Mouse (Mus musculus): ENCODE measurements around the gene Zbtb9. TPM values are rescaled to one million over a fixed set of nuclear protein-coding genes. Genes with fewer than 3 reads are reported as not detected.
"Not testable (repeated sequence)": the region's sequence is repeated elsewhere in the genome, so short reads cannot be mapped to it uniquely, and the experiment has no call there.

The Zbtb9 gene
- polyA plus RNA-seq, 1 experiment from 2014 or later = 9.8 TPM

GRCm38 (mm10) chr17:26972107-26972506, 860 bp upstream of the Zbtb9 start:
- ATAC-seq (replicated peaks; ENCODE audit: low FRiP score, low TSS enrichment, low read depth) = no peak
- Histone ChIP-seq H3K9ac (ENCODE audit: low read length) (peak overlapping the region; percentile 74), H3K9me3 (ENCODE audit: control insufficient read depth, low read length) (no peaks in the 10 kb centered on the region), H3K27me3 (replicated peaks; ENCODE audit: control insufficient read depth, insufficient read depth, low read length) (no peaks in the 10 kb centered on the region), H3K27ac (ENCODE audit: low read depth) (peak overlapping the region; percentile 86; the same call in 1 of the 2 replicates), H3K36me3 (ENCODE audit: control insufficient read depth, insufficient read depth, low read length) (peaks cover 37% of the 10 kb centered on the region), H3K4me1 (replicated peaks; ENCODE audit: control insufficient read depth, insufficient read depth, low read length) (peaks cover 20% of the 10 kb centered on the region), H3K4me2 (ENCODE audit: low read length) (peak overlapping the region; percentile 94), H3K4me3 (ENCODE audit: low read depth, low read length) (peak overlapping the region; percentile 87)
- no peak for DNase-seq (ENCODE audit: low spot score)
- WGBS = 0% methylated on average over 3 of the region's 3 CpGs

- Histone ChIP-seq H3K9ac (ENCODE audit: low read length) (no peak overlapping the region; the same call in 1 of the 2 replicates), H3K4me1 (replicated peaks; ENCODE audit: control insufficient read depth, insufficient read depth, low read length) (peaks cover 20% of the 10 kb centered on the region), H3K4me2 (ENCODE audit: low read length) (no peak overlapping the region), H3K27me3 (replicated peaks; ENCODE audit: control insufficient read depth, insufficient read depth, low read length) (no peaks in the 10 kb centered on the region), H3K9me3 (ENCODE audit: control insufficient read depth, low read length) (no peaks in the 10 kb centered on the region), H3K36me3 (ENCODE audit: control insufficient read depth, insufficient read depth, low read length) (peaks cover 52% of the 10 kb centered on the region), H3K4me3 (ENCODE audit: low read depth, low read length) (no peak overlapping the region), H3K27ac (ENCODE audit: low read depth) (no peak overlapping the region)
- no peak for ATAC-seq (replicated peaks; ENCODE audit: low FRiP score, low TSS enrichment, low read depth)
- no peak for DNase-seq (ENCODE audit: low spot score)
- 88% methylated on average over 15 of the region's 15 CpGs for WGBS
These were observed 1.6 kb downstream of the Zbtb9 start for GRCm38 (mm10) chr17:26974547-26974946.

DNA sequence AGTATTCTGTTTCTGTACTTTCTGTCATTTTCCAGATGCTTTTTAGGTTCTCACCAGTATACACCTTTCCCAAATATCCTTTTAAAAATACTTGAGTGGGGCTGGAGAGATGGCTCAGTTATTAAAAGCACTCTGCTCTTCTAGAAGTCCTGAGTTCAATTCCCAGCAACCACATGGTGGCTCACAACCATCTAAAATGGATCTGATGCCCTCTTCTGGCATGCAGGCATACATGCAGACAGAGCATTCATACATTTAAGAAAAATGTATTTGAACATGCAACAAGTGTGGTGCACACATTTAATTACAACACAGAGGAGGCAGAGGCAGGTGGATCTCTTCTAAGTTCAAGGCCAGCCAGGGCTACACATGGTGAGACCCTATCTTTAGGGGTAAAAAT, 2.4 kb downstream of the Zbtb9 start:
- peaks cover 52% of the 10 kb centered on the region for H3K36me3 ChIP-seq (ENCODE audit: control insufficient read depth, insufficient read depth, low read length)
- H3K4me1 ChIP-seq (replicated peaks; ENCODE audit: control insufficient read depth, insufficient read depth, low read length) = peaks cover 20% of the 10 kb centered on the region
- H3K4me2 ChIP-seq (ENCODE audit: low read length) = no peak overlapping the region
- H3K27ac ChIP-seq (ENCODE audit: low read depth) = no peak overlapping the region
- no peak overlapping the region for H3K4me3 ChIP-seq (ENCODE audit: low read depth, low read length)
- DNase-seq (ENCODE audit: low spot score) (no peak), ATAC-seq (replicated peaks; ENCODE audit: low FRiP score, low TSS enrichment, low read depth) (no peak)
- H3K9ac ChIP-seq (ENCODE audit: low read length) = no peak overlapping the region
- H3K9me3 ChIP-seq (ENCODE audit: control insufficient read depth, low read length) = no peaks in the 10 kb centered on the region
- H3K27me3 ChIP-seq (replicated peaks; ENCODE audit: control insufficient read depth, insufficient read depth, low read length) = no peaks in the 10 kb centered on the region

- H3K4me2 ChIP-seq (ENCODE audit: low read length); DNase-seq (ENCODE audit: low spot score); H3K9me3 ChIP-seq (ENCODE audit: control insufficient read depth, low read length); H3K27ac ChIP-seq (ENCODE audit: low read depth); H3K4me3 ChIP-seq (ENCODE audit: low read depth, low read length); H3K9ac ChIP-seq (ENCODE audit: low read length); H3K27me3 ChIP-seq (replicated peaks; ENCODE audit: control insufficient read depth, insufficient read depth, low read length); ATAC-seq (replicated peaks; ENCODE audit: low FRiP score, low TSS enrichment, low read depth): not testable (repeated sequence)
- 88% methylated on average over 6 of the region's 6 CpGs for WGBS
- H3K4me1 ChIP-seq (replicated peaks; ENCODE audit: control insufficient read depth, insufficient read depth, low read length) = peaks cover 11% of the 10 kb centered on the region
- H3K36me3 ChIP-seq (ENCODE audit: control insufficient read depth, insufficient read depth, low read length) = peaks cover 49% of the 10 kb centered on the region
These were observed 4.4 kb downstream of the Zbtb9 start for GRCm38 (mm10) chr17:26977354-26977753.

DNA sequence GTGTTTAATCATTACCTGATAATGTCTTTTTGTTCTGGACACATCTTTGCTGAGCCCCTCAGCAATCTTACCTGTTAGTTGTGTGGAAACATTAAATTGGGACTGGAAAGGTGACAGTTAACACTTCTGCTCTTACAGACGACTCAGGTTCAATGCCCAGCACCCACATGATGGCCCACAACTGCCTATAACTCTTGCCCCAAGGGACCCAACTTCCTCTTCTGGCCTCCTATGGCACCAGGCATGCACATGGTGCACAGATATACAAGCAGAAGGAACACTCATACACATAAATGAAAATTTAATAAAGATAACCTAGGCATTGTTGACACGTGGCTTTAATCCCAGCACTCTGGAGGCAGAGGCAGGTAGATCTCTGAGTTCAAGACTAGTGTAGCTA, 6.5 kb downstream of the Zbtb9 start:
- no peaks in the 10 kb centered on the region for H3K9me3 ChIP-seq (ENCODE audit: control insufficient read depth, low read length)
- H3K4me3 ChIP-seq (ENCODE audit: low read depth, low read length) = no peak overlapping the region
- peaks cover 2% of the 10 kb centered on the region; the same call in 1 of the 2 replicates for H3K4me1 ChIP-seq (replicated peaks; ENCODE audit: control insufficient read depth, insufficient read depth, low read length)
- DNase-seq (ENCODE audit: low spot score) (no peak), ATAC-seq (replicated peaks; ENCODE audit: low FRiP score, low TSS enrichment, low read depth) (no peak)
- H3K9ac ChIP-seq (ENCODE audit: low read length) = no peak overlapping the region
- H3K27me3 ChIP-seq (replicated peaks; ENCODE audit: control insufficient read depth, insufficient read depth, low read length) = no peaks in the 10 kb centered on the region
- peaks cover 49% of the 10 kb centered on the region for H3K36me3 ChIP-seq (ENCODE audit: control insufficient read depth, insufficient read depth, low read length)
- WGBS = 78% methylated on average over 2 of the region's 2 CpGs
- no peak overlapping the region for H3K27ac ChIP-seq (ENCODE audit: low read depth)
- no peak overlapping the region for H3K4me2 ChIP-seq (ENCODE audit: low read length)

DNA sequence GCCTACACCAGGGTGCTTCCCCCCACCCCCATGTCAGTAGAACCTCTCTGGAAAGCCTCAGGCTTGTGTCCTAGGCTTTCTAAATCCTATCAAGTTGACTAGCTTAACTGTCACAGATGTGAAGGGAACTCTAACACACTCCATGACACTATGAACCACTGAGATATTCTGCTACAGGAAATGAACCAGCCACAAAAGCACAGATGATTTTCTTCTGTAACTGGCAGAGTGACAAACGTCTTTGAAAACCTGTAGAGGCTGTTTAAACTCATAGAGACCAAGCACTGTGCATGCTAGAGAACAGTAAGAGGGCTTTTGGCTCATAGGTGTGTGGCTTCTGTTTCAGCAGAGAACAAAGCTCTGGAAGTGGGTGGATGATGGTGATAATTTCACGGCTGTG, 8.1 kb downstream of the Zbtb9 start:
- 61% methylated on average over 2 of the region's 2 CpGs for WGBS
- H3K36me3 ChIP-seq (ENCODE audit: control insufficient read depth, insufficient read depth, low read length) = peaks cover 33% of the 10 kb centered on the region
- no peaks in the 10 kb centered on the region for H3K27me3 ChIP-seq (replicated peaks; ENCODE audit: control insufficient read depth, insufficient read depth, low read length)
- no peak overlapping the region for H3K9ac ChIP-seq (ENCODE audit: low read length)
- DNase-seq (ENCODE audit: low spot score) (no peak), ATAC-seq (replicated peaks; ENCODE audit: low FRiP score, low TSS enrichment, low read depth) (no peak)
- H3K4me2 ChIP-seq (ENCODE audit: low read length) = no peak overlapping the region
- H3K4me1 ChIP-seq (replicated peaks; ENCODE audit: control insufficient read depth, insufficient read depth, low read length) = no peaks in the 10 kb centered on the region; the same call in 1 of the 2 replicates
- no peak overlapping the region for H3K27ac ChIP-seq (ENCODE audit: low read depth)
- H3K4me3 ChIP-seq (ENCODE audit: low read depth, low read length) = no peak overlapping the region
- H3K9me3 ChIP-seq (ENCODE audit: control insufficient read depth, low read length) = no peaks in the 10 kb centered on the region

- Histone ChIP-seq H3K9ac (ENCODE audit: low read length) (no peak overlapping the region), H3K36me3 (ENCODE audit: control insufficient read depth, insufficient read depth, low read length) (peaks cover 11% of the 10 kb centered on the region), H3K4me2 (ENCODE audit: low read length) (no peak overlapping the region), H3K27ac (ENCODE audit: low read depth) (no peak overlapping the region), H3K27me3 (replicated peaks; ENCODE audit: control insufficient read depth, insufficient read depth, low read length) (no peaks in the 10 kb centered on the region), H3K4me1 (replicated peaks; ENCODE audit: control insufficient read depth, insufficient read depth, low read length) (no peaks in the 10 kb centered on the region), H3K9me3 (ENCODE audit: control insufficient read depth, low read length) (no peaks in the 10 kb centered on the region), H3K4me3 (ENCODE audit: low read depth, low read length) (no peak overlapping the region)
- WGBS = 85% methylated on average over 4 of the region's 4 CpGs
- ATAC-seq (replicated peaks; ENCODE audit: low FRiP score, low TSS enrichment, low read depth) (no peak), DNase-seq (ENCODE audit: low spot score) (no peak)
These were observed 10.4 kb downstream of the Zbtb9 start for GRCm38 (mm10) chr17:26983382-26983781.

DNA sequence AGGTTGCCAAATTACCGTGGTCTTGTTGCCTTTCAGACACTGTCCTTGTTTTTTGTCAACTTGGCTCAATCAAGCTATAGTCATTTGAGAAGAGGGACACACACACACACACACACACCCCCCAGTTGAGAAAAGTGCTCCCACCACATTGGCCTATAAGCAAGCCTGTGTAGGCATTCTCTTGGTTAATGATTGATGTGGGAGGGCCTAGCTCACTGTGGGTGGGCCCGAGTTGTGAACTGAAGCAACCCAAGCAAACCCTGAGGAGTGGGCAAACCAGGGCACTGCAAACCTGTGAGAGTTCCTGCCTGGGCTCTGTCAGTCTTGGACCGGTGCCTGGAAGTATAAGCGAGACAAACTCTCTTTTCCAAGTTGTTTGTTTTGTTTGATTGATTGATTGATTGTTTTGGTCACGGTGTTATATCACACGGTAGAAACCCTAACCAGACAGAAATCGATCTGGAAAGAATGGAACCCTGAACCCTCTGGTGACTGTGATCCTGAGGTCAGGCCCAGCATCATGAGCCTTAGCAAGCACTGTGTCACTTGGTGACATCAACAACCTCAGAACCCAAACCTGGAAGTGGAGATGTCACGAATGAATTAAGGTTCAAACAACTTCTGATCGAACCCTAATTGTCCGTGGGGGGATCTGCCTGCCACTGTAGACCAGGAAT, 12.7 kb downstream of the Zbtb9 start:
- ATAC-seq (replicated peaks; ENCODE audit: low FRiP score, low TSS enrichment, low read depth) = no peak
- WGBS = 67% methylated on average over 10 of the region's 10 CpGs

GRCm38 (mm10) chr17:26990521-26990920, 17.6 kb downstream of the Zbtb9 start:
- DNase-seq (ENCODE audit: low spot score) = no peak
- H3K4me1 ChIP-seq (replicated peaks; ENCODE audit: control insufficient read depth, insufficient read depth, low read length) = no peaks in the 10 kb centered on the region
- no peak overlapping the region for H3K4me3 ChIP-seq (ENCODE audit: low read depth, low read length)
- H3K27ac ChIP-seq (ENCODE audit: low read depth) = no peak overlapping the region
- no peak overlapping the region for H3K9ac ChIP-seq (ENCODE audit: low read length)
- H3K36me3 ChIP-seq (ENCODE audit: control insufficient read depth, insufficient read depth, low read length) = no peaks in the 10 kb centered on the region
- no peak overlapping the region for H3K4me2 ChIP-seq (ENCODE audit: low read length)
- no peak for ATAC-seq (replicated peaks; ENCODE audit: low FRiP score, low TSS enrichment, low read depth)
- H3K27me3 ChIP-seq (replicated peaks; ENCODE audit: control insufficient read depth, insufficient read depth, low read length) = no peaks in the 10 kb centered on the region
- no peaks in the 10 kb centered on the region for H3K9me3 ChIP-seq (ENCODE audit: control insufficient read depth, low read length)

More for the DNA sequence above, 12.7 kb downstream of the Zbtb9 start:
- no peak overlapping the region for H3K27ac ChIP-seq (ENCODE audit: low read depth)
- H3K9ac ChIP-seq (ENCODE audit: low read length) = no peak overlapping the region
- H3K4me1 ChIP-seq (replicated peaks; ENCODE audit: control insufficient read depth, insufficient read depth, low read length) = no peaks in the 10 kb centered on the region
- no peaks in the 10 kb centered on the region for H3K36me3 ChIP-seq (ENCODE audit: control insufficient read depth, insufficient read depth, low read length)
- H3K4me3 ChIP-seq (ENCODE audit: low read depth, low read length) = no peak overlapping the region
- no peaks in the 10 kb centered on the region for H3K27me3 ChIP-seq (replicated peaks; ENCODE audit: control insufficient read depth, insufficient read depth, low read length)
- no peaks in the 10 kb centered on the region for H3K9me3 ChIP-seq (ENCODE audit: control insufficient read depth, low read length)
- H3K4me2 ChIP-seq (ENCODE audit: low read length) = no peak overlapping the region
- no peak for DNase-seq (ENCODE audit: low spot score)
